Mouse (Mus musculus) cerebellum, postnatal 10 days (tissue): ENCODE results near the gene Rps3.

Experiments used
- DNase-seq, 2 experiments: peaks; one replicate each; pipeline ENCODE4 v3.0.0; 2021; ENCODE audit warnings: mixed read lengths in 2 of 2

The Rps3 gene

GRCm38 (mm10) chr7:99438881-99439280 is 44.7 kb downstream of the Rps3 start:
- DNase-seq = no peak

GRCm38 (mm10) chr7:99436530-99436929 is 47.0 kb downstream of the Rps3 start:
- no peak for DNase-seq

- no peak for DNase-seq
Observed at GRCm38 (mm10) chr7:99434672-99435250, 48.8 kb downstream of the Rps3 start.

- DNase-seq = no peak
Observed at GRCm38 (mm10) chr7:99432863-99433262, 50.7 kb downstream of the Rps3 start.

GRCm38 (mm10) chr7:99432248-99432647 is 51.3 kb downstream of the Rps3 start:
- DNase-seq = peak; percentile 55 to 56

- no peak for DNase-seq
Observed at GRCm38 (mm10) chr7:99430246-99430645, 53.3 kb downstream of the Rps3 start.

- DNase-seq = peak; percentile 83 to 90
Observed at GRCm38 (mm10) chr7:99429786-99430185, 53.8 kb downstream of the Rps3 start.

GRCm38 (mm10) chr7:99428836-99429235 is 54.7 kb downstream of the Rps3 start:
- no peak for DNase-seq

- DNase-seq = no peak
Observed at GRCm38 (mm10) chr7:99427987-99428386, 55.6 kb downstream of the Rps3 start.
